Mouse (Mus musculus) megakaryocyte progenitor cell, adult 5-6 weeks (primary cell): ENCODE measurements around the gene Lepr. TPM values are rescaled to one million over a fixed set of nuclear protein-coding genes. Genes with fewer than 3 reads are reported as not detected.

Experiments used
- ATAC-seq: replicated peaks from 2 replicates; pipeline ENCODE4 v1.8.0; 2016; ENCODE audit warnings: mild to moderate bottlenecking, moderate TSS enrichment, inconsistent platforms; ENCODE audit not compliant: poor library complexity
- total RNA-seq, 2 experiments: library from RNA; stranded (forward) in 1 of 2; stranded (reverse) in 1 of 2; fragments of 157-497, 149-512 nt in 1 of 2; fragments of 200-1000 nt in 1 of 2; gene quantifications; 2 replicates each; pipeline versions ENCODE4 v1.2.3 to v1.2.4; 2015 to 2017

The Lepr gene
- total RNA-seq (2015), result 0.91 TPM in 1 of 2 replicates, not detected in the other
- 0.04 TPM in 1 of 2 replicates, not detected in the other for total RNA-seq (2017)

DNA sequence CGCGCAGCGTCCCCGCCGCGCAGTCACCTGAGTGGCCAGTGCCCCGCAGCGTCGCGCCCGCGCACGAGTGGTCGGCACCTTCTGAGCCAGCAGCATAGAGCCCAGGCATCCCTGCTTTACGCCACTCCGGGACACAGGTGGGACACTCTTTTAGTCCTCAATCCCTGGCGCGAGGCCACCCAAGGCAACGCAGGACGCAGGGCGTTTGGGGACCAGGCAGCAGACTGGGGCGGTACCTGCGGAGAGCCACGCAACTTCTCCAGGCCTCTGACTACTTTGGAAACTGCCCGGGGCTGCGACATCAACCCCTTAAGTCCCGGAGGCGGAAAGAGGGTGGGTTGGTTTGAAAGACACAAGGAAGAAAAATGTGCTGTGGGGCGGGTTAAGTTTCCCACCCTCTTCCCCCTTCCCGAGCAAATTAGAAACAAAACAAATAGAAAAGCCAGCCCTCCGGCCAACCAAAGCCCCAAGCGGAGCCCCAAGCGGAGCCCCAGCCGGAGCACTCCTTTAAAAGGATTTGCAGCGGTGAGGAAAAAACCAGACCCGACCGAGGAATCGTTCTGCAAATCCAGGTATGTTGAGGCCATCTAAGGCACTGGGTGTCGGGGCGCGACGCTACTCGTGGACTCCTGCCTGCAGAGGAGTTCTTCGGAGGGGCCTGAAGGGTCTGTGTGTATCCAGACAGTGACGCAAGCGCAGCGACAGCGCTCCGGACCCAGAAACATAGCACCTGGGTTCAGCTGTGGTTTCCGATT, at the start of gene Lepr:
Gene Lepr (plus strand): TSS at position 38 of the 755 bp plus-strand sequence.
- no peak for ATAC-seq

DNA sequence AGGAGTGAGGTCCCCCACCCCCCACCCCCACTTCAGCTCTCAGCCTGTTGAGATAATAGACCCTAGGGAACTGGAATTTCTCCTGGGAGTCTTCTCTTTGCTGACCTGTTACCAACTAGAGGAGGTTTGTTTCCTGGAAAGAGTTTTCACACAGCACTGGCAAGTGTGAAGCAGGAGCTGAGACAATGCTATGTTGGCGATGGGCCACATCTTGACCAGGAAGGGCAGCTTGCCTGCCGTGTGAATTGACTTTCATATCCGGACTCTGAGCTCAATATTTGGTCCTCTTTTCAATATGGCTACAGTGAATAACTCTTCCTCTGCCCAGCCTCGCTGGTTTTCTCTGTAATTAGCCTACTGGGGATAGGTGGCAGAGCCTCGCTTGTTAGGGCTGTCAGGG, 48.0 kb upstream of the Lepr start:
- ATAC-seq, result no peak

DNA sequence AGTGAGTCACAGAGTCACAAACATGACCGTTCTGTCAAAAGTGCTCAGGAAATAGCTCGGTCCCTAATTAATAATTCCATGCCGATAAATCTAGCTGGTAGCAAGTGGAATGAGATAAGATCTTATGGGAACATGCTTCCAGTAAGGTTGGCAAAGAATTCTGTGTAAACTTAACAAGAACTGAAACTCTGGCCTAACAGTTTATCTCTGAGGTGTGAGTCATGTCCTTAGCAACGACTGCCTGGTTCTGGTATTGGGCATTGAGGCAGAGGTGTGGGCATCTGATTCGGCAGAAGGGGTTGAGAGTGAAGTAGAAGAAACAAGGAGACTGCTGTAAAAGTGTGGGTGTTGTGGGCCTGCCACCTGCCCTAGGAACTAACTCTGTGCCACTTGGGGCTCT, 47.4 kb upstream of the Lepr start:
- no peak for ATAC-seq

DNA sequence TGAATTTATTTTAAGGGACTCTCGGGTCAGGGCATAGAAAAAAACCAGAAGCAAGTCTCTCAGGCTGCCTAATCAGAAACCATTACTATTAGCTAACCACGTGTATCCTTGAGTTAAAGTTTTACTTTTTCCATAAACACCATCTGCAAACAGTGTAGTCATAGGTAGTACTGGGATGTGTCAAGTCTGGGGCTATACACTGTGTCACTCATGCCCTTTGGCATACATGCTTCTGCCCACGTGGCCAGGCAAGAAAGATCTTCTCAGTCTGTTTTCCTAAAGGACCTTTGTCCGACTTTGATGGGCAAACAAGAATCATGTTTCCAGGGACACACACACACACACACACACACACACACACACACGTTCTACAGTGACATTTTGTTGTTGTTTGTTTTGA, 42.4 kb upstream of the Lepr start:
- no peak for ATAC-seq

DNA sequence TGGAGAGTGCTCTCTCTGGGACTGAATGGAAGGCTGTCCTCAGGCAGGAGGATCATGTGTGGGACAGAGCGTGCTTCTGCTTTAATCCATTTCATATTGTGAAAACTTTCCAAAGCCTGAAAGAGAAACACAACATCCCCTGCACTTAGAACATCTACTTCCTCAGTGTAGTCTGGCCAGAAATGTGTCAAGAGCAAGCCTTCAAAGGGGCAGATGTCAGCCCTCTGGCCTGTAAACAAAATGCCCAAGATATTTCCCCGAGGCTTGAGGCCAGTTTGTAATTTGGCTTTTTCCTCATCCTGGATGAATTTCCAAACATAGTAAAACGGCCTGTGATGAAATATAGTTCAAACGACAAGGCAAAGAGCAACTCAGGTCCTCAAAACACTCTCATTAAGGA, 41.5 kb upstream of the Lepr start:
- ATAC-seq, result no peak

DNA sequence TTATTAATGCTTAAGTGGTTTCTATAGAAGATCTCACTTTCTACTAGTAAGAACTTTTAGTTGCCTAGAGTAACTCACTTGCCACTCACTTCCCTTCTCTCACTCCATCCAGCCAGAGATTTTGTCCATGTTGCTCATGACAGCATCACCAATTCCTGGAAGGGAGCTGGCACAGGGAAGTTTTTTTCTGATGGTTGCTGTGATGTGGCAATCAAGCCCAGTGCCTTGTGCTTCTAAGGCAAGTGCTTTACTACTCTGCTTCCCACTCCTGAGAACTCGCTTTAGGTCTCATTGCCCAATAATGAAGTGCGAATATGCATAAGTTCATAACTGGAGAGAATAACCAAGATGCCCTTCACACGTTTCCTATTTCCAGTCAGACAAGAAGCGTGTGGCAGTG, 34.6 kb upstream of the Lepr start:
- no peak for ATAC-seq

DNA sequence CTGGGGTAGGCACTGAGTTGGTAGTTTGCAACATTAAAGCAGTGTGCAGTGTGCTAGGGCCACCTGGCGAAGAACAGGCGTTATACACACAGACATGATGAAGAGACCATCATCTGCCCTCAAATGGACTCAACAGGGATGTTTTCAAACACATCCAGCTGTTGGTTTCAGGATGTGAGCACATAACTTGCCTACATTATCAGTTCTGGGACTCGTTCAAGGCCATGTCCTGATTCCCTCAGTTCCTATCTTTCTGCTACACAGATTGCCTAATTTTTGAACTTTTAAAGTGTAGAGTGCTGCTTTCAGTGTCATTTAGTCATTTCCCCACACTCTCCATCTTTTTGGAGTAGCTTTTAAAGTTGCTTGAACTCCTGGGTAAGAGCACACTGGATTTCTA, 34.1 kb upstream of the Lepr start:
- ATAC-seq, result no peak

DNA sequence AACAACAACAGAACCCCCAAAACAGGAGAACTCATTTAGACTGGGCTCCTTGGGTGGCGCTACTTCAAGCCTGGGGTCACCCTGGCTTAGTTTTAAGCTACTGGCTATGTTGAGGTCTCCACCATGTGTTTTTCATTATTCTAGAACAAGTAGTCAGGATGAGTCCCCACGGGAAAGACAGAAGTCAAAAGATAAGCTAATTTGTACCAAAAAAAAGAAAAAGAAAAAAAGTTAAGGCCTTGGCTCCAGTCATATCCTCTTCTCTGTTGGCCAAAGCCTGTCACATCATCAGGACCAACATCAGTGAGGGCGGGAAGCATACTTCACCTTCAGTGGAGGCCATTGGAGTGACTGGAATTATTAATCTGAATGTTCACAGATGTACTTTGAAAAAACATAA, 32.4 kb upstream of the Lepr start:
- ATAC-seq, result no peak

DNA sequence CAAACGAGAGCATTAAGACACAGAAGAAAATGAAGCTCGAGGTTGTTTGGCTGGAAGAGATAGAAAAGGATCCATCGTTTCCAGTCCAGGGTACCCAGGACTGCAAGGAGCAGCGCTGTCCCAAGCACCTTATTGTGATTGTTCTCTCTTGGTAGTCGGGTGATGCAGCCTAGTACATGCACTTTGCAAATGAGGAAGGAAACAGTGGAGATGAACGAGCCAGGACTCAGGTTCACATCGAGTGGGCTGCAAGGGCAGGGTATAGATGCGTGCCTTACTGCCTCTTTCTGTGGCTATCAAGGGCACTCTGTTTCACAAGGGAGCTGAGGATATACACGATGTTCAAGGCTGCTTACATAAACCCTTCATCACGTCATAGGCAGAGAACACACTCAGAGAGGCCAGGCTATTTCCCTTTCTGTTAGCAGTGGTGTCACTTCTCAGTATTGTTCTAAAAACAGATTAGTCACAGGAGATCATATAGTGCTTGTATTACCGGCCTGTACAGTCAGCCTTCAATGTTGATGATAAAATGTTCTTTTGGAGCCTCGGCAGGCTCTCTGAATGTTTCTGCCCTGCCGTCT, 30.9 kb upstream of the Lepr start:
- peak; percentile 48 for ATAC-seq

DNA sequence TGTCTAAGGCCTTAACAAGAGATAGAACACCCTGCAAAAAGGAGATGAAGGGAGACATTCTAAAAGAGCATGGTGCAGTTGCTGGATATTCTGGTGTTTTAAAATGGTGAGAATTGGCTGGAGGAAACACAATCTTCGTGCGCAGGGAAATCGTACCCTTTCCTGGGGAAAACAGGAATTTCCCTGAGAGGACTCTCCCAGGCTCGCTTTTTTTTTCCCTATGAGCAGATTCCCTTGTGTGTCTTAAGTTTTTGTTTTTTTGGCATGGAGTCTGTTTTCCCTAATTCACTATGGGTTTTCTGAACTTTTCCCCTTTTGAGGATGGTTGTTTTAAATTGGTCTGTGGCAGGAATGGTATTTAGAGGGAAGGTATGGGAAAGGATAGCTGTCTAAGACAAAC, 28.0 kb upstream of the Lepr start:
- no peak for ATAC-seq

DNA sequence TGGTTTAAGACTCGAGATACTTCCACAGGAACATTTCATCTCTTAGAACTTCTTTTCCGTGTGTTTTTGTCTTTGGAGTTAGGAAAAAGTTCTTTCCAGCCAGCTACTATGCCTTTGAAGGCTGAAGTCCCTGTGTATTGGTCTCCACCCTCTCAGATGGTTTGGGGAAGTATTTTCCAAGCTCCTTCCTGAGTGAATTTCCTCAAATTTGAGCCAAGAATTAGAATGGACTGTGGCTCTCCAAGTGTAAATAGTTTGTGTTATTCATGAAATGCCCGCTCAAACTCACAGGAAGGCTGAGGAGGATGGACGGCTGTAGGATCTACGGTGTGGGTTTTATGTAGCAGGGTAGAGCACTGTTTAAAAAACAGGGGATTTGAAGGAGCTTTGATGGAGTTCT, 27.6 kb upstream of the Lepr start:
- ATAC-seq, result no peak

DNA sequence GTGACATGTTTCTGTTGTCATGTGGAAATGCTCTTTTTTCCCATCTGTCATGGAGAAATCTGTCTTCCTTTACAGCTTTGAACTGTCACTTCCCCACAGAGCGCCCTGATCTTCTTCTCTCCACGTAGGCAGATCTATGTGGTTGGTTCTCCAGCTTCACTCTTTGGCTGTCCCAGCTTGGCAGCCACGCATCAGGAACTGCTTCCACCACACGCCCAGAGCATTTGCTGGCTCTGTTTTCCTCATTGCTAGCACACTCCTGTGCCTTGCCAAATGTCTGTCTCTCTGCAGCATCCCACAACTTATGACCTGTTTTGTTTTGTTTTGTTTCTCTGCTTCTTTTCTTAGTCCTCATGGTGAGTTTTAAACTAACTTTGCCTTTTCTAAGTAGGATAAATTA, 24.3 kb upstream of the Lepr start:
- ATAC-seq, result no peak

DNA sequence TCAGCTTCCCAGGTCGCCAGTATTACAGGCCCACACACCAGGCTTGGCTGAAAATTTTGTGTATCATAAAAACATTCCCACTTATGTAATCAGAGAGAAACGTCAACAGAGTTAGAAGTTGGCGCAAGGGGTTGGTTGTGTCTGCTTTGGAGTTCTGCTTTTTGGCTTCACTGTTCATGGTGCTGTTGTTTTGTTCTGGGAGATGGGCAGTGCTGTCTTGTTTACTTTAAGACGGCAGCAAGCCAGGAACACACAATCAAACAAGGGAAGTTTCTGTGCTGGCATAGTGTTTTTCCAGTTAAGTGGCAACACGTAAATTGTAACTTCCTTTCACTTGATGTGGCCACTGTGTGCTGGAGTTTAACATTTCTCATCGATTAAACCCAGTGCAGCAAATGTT, 22.7 kb upstream of the Lepr start:
- no peak for ATAC-seq

DNA sequence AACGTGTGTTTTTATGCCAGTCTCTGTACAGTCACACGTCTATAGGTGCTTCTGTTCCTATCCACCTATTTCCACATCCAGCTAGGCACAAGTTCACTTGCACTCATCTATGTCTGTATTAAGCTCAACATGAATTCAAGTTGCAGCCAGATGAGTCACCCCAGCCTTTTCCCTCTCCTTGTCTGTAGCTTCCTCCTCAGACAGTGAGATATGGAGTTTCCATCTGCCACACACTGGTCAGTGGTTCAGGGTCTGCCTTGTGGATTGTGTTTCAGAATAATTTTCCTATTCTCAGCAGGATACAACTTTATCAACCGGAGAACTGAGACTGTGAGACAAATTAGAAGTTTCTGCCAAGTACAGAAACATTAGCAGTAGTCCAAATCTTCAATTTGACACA, 20.0 kb upstream of the Lepr start:
- no peak for ATAC-seq

DNA sequence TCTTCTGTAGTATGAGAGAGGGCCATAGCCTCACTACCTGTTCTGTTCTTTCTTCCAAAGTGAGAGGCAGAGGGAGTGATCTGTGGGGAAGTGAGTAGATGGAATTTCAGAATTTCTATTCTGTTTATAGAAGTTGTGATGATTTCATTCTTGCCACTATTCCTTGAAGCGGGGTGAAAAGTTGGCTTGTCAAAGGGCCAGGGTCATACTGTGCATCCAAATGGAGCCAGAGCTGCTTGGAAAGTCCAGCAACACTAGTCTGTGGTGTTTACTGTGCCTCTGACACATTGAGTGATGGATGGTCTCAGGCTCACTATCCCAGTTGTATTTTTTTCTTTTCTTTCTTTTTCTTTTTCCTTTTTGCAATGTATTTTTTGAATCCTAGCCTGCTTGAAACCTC, 17.8 kb upstream of the Lepr start:
- no peak for ATAC-seq

DNA sequence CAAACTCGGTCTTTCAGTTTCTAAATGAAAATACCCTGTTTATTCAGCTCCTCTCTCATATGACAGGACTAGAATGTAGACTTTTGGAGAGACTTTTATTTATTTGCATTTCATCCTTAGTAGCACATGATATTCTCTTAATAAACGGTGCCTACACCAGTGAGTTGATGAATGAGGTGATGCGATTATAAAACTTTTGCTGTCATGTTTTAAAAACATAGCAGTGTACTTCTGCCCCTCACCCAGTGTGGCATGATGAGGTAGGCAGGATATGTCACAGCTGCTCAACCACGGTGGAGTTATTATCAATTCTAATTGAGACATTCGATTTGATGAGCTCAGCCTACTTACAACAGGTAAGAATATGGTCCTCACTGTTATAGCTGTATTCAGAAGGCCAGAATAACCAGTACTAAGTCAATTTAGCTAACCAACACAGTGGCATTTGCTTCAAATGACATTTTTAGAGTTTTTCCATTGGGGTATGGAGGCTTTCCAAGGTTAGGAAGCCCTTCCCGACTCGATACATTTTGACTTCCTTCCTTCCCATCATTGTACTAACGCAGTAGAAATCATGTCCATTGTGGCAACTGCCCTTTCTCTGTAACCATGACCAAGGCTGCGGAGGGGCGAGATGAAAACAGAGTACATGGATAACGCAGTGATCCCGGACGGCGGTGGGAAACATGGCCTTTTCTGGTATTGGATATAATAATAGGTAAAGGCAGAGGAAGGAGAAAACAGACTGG, 16.1 kb upstream of the Lepr start:
- ATAC-seq, result no peak

DNA sequence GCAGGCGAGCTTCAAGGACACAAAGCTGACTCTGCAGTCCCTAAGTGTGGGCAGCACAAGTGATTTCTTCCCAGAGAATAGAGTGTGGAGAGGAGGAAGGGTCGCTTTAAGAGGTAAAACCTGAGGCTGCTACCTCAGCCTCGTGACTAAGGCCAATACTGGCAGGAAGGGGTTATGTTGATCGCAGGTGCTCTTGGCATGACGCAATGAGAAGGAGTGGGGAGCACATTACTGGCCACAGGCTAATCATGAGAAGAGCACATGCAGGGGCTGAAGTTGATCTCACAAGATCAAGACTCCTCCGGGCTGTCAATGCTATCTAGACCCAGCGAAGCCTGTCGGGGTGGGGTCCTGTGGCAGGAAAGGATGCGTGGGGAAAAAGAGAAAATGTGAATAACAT, 11.9 kb upstream of the Lepr start:
- ATAC-seq, result no peak

DNA sequence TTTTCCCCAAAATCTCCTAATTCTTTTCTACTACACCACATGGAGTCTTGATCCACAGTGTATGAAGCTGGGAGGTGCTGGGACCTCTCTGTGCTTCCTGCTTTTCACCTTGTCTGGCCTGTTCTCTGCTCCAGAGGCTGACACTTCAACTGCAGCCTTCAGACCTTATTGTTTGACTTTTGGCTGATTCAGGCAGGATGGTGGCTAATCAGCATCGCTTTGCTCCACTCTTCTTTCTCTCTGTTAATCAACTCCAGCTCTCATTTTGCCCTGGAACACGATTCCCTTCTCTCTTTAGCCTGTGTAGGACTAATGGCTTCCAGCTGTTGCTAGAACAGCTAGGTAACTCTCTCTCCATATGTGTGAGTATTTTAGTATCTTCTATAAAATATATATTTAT, 10.0 kb upstream of the Lepr start:
- no peak for ATAC-seq

DNA sequence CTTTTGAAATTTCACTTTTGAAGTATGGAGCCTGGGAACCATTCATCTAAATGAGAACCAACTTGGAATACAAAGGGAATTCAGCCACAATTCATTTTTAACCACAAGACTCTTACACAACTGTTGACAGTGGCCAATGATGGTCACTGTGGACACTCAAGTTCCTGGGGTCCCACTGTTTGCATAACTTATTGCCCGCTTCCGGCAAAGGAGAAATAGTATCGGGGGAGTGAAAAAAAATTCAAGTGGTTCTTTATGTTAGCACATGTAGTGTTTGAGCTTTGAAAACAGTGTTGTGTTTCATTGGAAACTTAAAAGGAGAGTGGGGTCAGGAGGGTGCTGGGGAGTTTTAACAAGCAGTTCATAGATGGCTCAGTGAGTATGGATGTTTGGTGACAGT, 9.3 kb upstream of the Lepr start:
- ATAC-seq, result no peak

DNA sequence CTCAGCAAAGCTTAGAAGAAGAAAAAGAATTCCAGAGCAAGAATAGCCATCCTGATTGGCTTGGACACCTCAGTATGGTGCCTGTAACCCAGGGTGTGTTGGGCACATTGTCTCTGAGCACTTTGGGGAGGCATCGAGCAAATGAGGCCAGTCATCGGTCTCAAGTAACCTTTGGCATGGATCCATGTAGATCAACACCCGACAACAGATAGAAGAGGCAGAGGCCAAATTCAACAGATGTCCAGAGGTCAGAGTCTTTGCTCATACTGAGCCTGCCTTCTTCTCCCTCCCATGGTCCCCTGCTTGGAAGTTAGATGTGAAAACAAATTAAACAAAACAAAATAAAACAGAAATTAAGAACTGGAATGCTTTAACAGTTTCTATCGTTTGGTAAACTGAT, 6.8 kb upstream of the Lepr start:
- ATAC-seq, result no peak

DNA sequence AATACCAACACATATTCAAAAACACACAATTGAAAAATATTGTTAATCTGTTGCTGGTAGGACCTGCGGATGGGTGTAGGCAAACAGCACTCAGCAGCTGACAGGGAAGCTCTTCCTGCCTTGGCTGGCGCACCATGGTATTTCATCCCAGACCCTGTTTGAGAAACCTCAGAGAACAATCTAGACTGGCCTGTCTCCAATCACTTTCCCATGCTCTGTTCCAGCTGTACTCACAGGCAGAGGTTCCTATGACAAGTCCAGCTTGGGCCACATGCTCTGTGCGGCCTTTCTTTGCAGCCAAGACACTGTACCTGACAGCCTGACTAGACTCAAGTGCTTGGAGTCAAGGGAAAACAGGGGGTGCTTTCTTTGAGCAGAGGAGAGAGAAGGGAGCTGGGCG, 6.1 kb upstream of the Lepr start:
- ATAC-seq, result no peak

DNA sequence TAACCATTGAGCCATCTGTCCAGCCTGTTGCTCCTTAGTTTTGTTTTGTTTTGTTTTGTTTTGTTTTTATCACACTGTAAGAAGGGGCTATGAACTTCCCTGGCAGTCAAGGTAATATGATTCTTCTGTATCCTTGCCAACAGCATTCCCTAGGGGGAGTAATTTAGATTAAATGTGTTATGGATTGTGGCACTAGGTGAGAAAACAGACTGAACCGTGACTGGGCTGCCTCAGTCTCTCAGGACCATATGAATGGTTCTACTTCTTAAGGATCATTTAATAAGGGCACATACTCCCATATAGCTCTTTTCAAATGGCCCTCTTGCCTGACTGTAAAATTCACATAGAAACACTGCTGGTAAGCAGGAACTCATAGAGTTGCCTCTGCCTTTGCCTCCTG, 4.6 kb upstream of the Lepr start:
- ATAC-seq, result no peak
